Mouse (Mus musculus) liver, adult 2 months (tissue): ENCODE data around the gene Top2a.

Source experiments
- CTCF ChIP-seq: fragments of 200-500 bp; IDR thresholded peaks from 2 replicates; pipeline ENCODE4 v1.5.1; 2011; ENCODE audit warnings: low read depth, low read length, control low read depth
- POLR2A ChIP-seq: fragments of 200-500 bp; IDR thresholded peaks from 2 replicates; pipeline ENCODE4 v1.6.1; 2011; ENCODE audit warnings: low read length, control low read depth; ENCODE audit not compliant: insufficient read depth; ENCODE audit errors: extremely low read depth

GRCm38 (mm10) chr11:98954373-98954772, 69.6 kb downstream of the Top2a start:
- no peak for TF ChIP-seq POLR2A
- peak; percentile 77 for TF ChIP-seq CTCF
